Mouse (Mus musculus): ENCODE measurements around the gene Iqgap1.

DNA sequence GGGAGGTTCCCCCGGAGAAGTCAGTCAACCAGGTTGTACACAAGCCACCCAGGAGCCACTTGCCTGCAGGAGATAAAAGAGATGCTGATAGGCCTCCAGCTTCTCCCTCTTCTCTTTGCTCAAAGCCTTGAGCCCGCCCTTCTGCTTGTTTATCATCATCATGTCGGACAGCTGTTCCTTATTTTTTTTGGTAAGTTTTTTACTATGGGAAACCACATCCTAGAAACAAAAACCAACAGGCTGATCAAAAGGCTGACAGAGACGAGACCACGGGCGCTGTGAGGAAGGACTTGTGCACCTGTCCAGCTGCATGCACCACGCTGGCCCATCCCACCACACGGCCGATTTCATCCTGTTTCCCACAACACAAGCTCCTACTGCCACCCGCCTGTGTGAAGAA, 89.6 kb downstream of the Iqgap1 start:
- TF ChIP-seq CTCF (IDR thresholded peaks at IDR 0.05; ENCODE audit: low read depth) (no peak), EP300 (IDR thresholded peaks at IDR 0.05; ENCODE audit: low read depth) (no peak)

All from liver, embryonic 14.5 days (tissue).